Mouse (Mus musculus) liver, postnatal 0 days (tissue): ENCODE results near the gene Il21. TPM values are rescaled to one million over a fixed set of nuclear protein-coding genes. Genes with fewer than 3 reads are reported as not detected.
A peak's percentile ranks its signal among the peaks of the same experiment; 100 is the strongest.

Experiments
- ATAC-seq: fragments of 200-750 bp; cut with Nextera tagmentation; 2 replicates; pipeline ENCODE4 v1.8.0; 2017; ENCODE audit warnings: mild to moderate bottlenecking, moderate library complexity
- DNase-seq: peaks from one replicate; pipeline ENCODE4 v3.0.0-alpha.2; 2016
- H3K27ac ChIP-seq: fragments of 300-500 bp; sonication (generic); 2 replicates; pipeline ENCODE4 v1.5.1; 2014; ENCODE audit warnings: antibody characterized with exemption, moderate library complexity, mild to moderate bottlenecking, low read depth
- H3K27me3 ChIP-seq: fragments of 300-500 bp; sonication (generic); 2 replicates; pipeline ENCODE4 v1.6.1; 2014; ENCODE audit warnings: low read length, control low read depth, mixed read lengths; ENCODE audit not compliant: insufficient read depth
- H3K36me3 ChIP-seq: fragments of 300-500 bp; sonication (generic); replicated peaks from 2 replicates; pipeline ENCODE4 v1.6.1; 2014; ENCODE audit warnings: mild to moderate bottlenecking, control low read depth, low read length, moderate library complexity, mixed read lengths; ENCODE audit not compliant: insufficient read depth
- H3K4me1 ChIP-seq: fragments of 300-500 bp; sonication (generic); 2 replicates; pipeline ENCODE4 v1.6.1; 2014; ENCODE audit warnings: antibody characterized with exemption, mild to moderate bottlenecking, control low read depth; ENCODE audit not compliant: insufficient read depth
- H3K4me2 ChIP-seq: fragments of 300-500 bp; sonication (generic); 2 replicates; pipeline ENCODE4 v1.6.1; 2014; ENCODE audit warnings: low read depth, mild to moderate bottlenecking, low read length, moderate library complexity, mixed read lengths
- H3K4me3 ChIP-seq: fragments of 300-500 bp; sonication (generic); 2 replicates; pipeline ENCODE4 v1.5.1; 2014; ENCODE audit warnings: low read depth, low read length
- H3K9ac ChIP-seq: fragments of 300-500 bp; sonication (generic); replicated peaks from 2 replicates; pipeline ENCODE4 v1.6.1; 2014; ENCODE audit warnings: mild to moderate bottlenecking, moderate library complexity
- H3K9me3 ChIP-seq: fragments of 300-500 bp; sonication (generic); 2 replicates; pipeline ENCODE4 v1.6.1; 2016; ENCODE audit warnings: mild to moderate bottlenecking, control low read depth, low read length, mixed read lengths
- CTCF ChIP-seq: sonication (generic); IDR thresholded peaks from 2 replicates; pipeline ENCODE4 v1.5.1; 2016; ENCODE audit warnings: antibody characterized with exemption, low read depth
- EP300 ChIP-seq: IDR thresholded peaks from 2 replicates; pipeline ENCODE4 v1.6.1; 2016; ENCODE audit warnings: antibody characterized with exemption, low read depth, mild to moderate bottlenecking
- WGBS: fragments of 180-500 bp; shearing (Covaris S2); extraction: QIAGEN DNeasy Blood & Tissue Kit; methylation state at CpG from one replicate; pipeline ENCODE4 v1.1.7; 2014; ENCODE audit not compliant: insufficient replicate concordance; 5-methylcytosine and 5-hydroxymethylcytosine counted together
- polyA plus RNA-seq: library from polyadenylated mRNA; unstranded; fragments of >200 nt; fragmentation: Nextera tagmentation; extraction: Ambion mirVana; gene quantifications from 2 replicates; pipeline ENCODE4 v1.2.1, GENCODE M21; 2015

The Il21 gene
- not detected in 2 replicates for polyA plus RNA-seq

DNA sequence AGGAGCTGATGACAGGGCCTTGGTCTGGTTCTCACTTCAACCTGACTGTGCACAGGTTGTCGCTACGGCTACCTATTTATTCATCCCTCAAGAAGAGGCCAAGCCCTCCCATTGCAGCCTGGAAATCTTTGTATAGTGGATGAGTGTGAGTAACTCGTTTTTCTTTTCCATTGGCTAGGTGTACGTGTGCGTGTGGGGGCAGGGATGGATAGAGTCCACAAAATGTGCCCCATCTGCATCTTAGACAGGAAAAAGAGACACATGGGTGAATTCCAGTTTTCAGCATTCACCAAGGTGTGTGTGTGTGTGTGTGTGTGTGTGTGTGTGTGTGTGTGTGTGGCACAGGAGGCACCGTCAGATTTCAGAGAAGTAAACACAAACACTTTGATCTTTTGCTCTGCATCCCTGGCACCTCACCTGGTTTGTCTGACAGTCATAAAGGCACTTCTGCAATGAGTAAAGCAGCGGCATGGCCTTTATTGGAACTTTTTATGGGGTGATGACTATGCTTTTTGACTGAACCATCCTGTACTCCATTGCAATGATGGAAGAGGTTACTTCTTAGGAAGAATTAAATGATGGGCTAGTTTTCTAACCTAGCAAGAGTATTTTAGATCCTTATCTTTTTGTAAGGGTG is at the start of gene Il21:
Gene Il21 (minus strand): TSS at position 51 of the 637 bp plus-strand sequence.
- DNase-seq (no peak), ATAC-seq (no peak)
- Histone ChIP-seq H3K4me2 (no peak within 1 kb of the TSS), H3K4me1 (no peaks in the 10 kb centered on the region), H3K27me3 (no peaks in the 10 kb centered on the region), H3K9me3 (no peaks in the 10 kb centered on the region), H3K27ac (no peak within 1 kb of the TSS), H3K9ac (no peak within 1 kb of the TSS), H3K4me3 (no peak within 1 kb of the TSS), H3K36me3 (no peaks in the 10 kb centered on the region)
- TF ChIP-seq CTCF (no peak), EP300 (no peak)
- WGBS, result 83% methylated on average over 7 of the region's 7 CpGs

DNA sequence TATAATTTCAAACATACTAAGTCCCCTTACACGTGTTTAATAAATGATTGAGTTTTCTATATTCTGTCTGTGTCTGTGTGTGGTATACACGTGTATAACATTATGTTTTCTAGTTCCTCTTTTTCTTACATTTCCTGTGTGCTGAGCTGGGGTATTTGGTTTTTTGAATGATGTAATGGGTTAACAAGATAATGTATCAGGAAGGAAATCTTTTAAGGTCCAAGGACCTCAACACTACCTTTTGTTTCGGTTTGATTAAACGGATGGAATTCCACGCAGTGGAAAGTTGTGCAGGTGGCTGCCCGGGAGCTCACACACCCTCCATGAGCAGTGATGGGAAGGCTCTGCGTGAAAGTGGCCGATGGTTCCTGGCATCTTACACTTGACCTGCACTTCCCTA is 48.4 kb upstream of the Il21 start:
- ATAC-seq (no peak), DNase-seq (no peak)
- Histone ChIP-seq H3K27ac (no peak overlapping the region), H3K4me2 (no peak overlapping the region), H3K9ac (no peak overlapping the region), H3K9me3 (no peaks in the 10 kb centered on the region), H3K4me3 (no peak overlapping the region), H3K36me3 (no peaks in the 10 kb centered on the region), H3K27me3 (no peaks in the 10 kb centered on the region), H3K4me1 (no peaks in the 10 kb centered on the region; the same call in 1 of the 2 replicates)
- TF ChIP-seq EP300, result no peak
- TF ChIP-seq CTCF, result no peak
- WGBS, result 29% methylated on average over 8 of the region's 8 CpGs

DNA sequence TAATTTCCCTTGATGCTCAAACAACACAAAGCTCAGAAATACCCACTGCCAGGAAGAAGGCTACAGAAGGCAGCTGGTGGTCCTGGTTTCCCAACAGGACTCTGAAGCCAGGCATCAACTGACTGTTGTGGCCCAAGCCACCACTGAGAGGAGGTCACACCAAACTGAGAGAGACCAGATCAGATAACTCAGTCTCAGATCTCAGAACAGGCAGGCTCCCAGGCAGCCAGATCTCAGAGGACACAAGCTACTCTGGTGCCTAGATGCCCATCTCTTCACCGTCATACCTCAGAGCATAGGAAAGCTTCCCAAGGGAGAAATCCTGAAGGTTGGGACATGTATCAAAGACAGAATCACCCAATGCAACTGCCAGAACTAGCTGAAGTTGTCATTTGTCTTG is 47.8 kb upstream of the Il21 start:
- H3K9ac ChIP-seq, result no peak overlapping the region
- H3K4me3 ChIP-seq, result no peak overlapping the region
- no peaks in the 10 kb centered on the region for H3K27me3 ChIP-seq
- no peak overlapping the region for H3K27ac ChIP-seq
- no peaks in the 10 kb centered on the region for H3K36me3 ChIP-seq
- TF ChIP-seq CTCF (no peak), EP300 (no peak)
- no peak overlapping the region for H3K4me2 ChIP-seq
- no peaks in the 10 kb centered on the region; the same call in 1 of the 2 replicates for H3K4me1 ChIP-seq
- no peaks in the 10 kb centered on the region for H3K9me3 ChIP-seq
- no peak for DNase-seq
- 58% methylated on average over 1 of the region's 1 CpGs for WGBS
- ATAC-seq, result no peak

DNA sequence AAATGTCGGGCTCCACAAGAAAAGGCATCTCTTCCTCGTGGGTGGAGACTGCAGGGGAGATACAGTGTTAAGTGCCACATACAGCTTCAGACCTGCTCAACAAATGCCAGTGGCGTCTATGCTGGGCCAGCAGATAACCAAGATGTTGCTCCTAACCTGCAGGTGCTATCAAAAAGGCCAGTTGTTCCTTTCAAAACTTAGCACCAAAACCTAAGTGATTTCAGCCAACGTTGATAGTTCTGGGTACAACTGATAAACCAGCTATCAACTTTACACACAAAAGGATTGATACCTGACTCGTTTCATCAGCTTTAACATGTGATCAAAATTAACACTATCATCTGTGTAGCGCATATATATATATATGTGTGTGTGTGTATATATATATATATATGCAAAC is 42.2 kb upstream of the Il21 start:
- Histone ChIP-seq H3K4me2 (no peak overlapping the region), H3K36me3 (no peaks in the 10 kb centered on the region), H3K4me1 (no peaks in the 10 kb centered on the region), H3K27me3 (no peaks in the 10 kb centered on the region), H3K27ac (no peak overlapping the region), H3K9me3 (no peaks in the 10 kb centered on the region), H3K9ac (no peak overlapping the region), H3K4me3 (no peak overlapping the region)
- 40% methylated on average over 6 of the region's 6 CpGs for WGBS
- DNase-seq, result no peak
- ATAC-seq, result peak; percentile 66
- TF ChIP-seq CTCF (no peak), EP300 (peak; percentile 89)

DNA sequence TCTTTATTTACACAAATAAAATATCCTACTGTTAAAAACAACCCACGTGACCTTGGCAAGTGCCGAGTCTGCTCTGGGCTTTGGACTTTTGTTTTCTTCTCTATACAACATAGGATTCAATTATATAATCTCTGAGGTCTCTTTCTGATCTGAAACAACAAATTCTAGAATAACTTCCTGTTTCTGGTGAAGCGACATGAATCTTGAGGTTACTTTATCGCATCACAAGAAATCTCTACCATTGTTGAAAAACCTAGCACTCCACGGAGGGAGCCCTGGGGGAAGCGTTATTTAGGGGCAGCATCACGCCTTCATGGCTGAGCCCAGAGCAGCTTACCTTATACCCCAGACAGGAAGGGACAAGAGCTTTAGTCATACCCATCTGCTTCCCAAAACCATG is 40.7 kb upstream of the Il21 start:
- Histone ChIP-seq H3K4me2 (no peak overlapping the region), H3K4me1 (no peaks in the 10 kb centered on the region), H3K9ac (no peak overlapping the region), H3K27ac (no peak overlapping the region), H3K9me3 (no peaks in the 10 kb centered on the region), H3K4me3 (no peak overlapping the region), H3K27me3 (no peaks in the 10 kb centered on the region), H3K36me3 (no peaks in the 10 kb centered on the region)
- WGBS, result 52% methylated on average over 7 of the region's 7 CpGs
- DNase-seq (no peak), ATAC-seq (no peak)
- TF ChIP-seq CTCF (no peak), EP300 (no peak)

DNA sequence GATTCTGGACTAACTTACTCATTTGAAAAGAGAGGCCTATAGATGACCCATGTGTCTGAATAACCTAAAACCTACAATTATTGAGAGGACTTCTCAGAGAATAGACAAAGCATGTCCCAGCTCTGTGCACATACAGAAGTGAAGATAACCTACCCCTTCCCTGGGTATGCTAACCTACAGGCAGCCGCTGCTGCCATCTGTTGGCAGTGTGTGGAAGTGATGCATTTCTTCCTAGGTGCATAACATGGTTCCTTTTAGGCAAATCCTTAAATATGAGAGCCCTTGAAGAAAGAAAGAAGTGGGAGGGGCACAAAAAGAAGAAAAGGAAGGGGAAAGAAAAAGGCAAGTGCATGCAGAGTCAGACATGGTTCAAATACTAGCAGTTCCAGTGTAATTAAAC is 38.8 kb upstream of the Il21 start:
- TF ChIP-seq CTCF (peak; percentile 86), EP300 (no peak)

DNA sequence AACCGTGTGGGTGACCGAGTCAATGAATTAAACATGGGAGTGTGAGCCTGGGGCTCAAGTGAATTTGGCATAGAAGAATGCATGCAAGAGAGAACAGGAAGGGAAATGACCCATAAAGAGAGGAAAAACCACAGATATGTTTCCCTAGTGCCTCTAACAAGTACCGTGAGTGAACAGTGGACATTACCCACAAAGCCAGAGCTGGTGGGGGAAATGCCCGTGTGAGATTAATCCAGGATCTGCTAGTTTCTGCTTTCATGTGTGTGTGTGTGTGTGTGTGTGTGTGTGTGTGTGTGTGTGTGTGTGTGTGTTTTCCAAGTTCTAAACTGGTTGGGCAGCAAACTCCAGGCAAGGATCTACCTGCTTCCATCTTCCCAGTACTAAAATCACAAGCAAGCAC is 37.5 kb upstream of the Il21 start:
- DNase-seq, result no peak
- no peak overlapping the region for H3K9ac ChIP-seq
- no peak for TF ChIP-seq EP300
- TF ChIP-seq CTCF, result no peak
- H3K4me2 ChIP-seq, result no peak overlapping the region
- WGBS, result 57% methylated on average over 4 of the region's 4 CpGs
- H3K4me1 ChIP-seq, result no peaks in the 10 kb centered on the region
- no peaks in the 10 kb centered on the region for H3K27me3 ChIP-seq
- no peaks in the 10 kb centered on the region for H3K36me3 ChIP-seq
- ATAC-seq, result no peak
- no peaks in the 10 kb centered on the region for H3K9me3 ChIP-seq
- no peak overlapping the region for H3K27ac ChIP-seq
- no peak overlapping the region for H3K4me3 ChIP-seq

More for the DNA sequence above, 38.8 kb upstream of the Il21 start:
- no peaks in the 10 kb centered on the region for H3K9me3 ChIP-seq
- peak; percentile 44 for DNase-seq
- no peaks in the 10 kb centered on the region for H3K36me3 ChIP-seq
- H3K4me2 ChIP-seq, result no peak overlapping the region
- no peak overlapping the region for H3K9ac ChIP-seq
- 4% methylated on average over 1 of the region's 1 CpGs for WGBS
- ATAC-seq, result no peak
- no peak overlapping the region for H3K4me3 ChIP-seq
- H3K27me3 ChIP-seq, result no peaks in the 10 kb centered on the region
- no peak overlapping the region for H3K27ac ChIP-seq
- H3K4me1 ChIP-seq, result no peaks in the 10 kb centered on the region
